Mouse (Mus musculus) T-helper 1 cell (primary cell): Measurements from ENCODE around the gene Kremen2.

ENCODE experiments used
- in situ Hi-C: fragments of 300-600 bp; cut with MboI, MseI; formaldehyde crosslinking; loops from one replicate; pipeline ENCODE4 v1.15.1; 2025; ENCODE audit warnings: high pct_unique_total_duplicates

Gene Kremen2

DNA sequence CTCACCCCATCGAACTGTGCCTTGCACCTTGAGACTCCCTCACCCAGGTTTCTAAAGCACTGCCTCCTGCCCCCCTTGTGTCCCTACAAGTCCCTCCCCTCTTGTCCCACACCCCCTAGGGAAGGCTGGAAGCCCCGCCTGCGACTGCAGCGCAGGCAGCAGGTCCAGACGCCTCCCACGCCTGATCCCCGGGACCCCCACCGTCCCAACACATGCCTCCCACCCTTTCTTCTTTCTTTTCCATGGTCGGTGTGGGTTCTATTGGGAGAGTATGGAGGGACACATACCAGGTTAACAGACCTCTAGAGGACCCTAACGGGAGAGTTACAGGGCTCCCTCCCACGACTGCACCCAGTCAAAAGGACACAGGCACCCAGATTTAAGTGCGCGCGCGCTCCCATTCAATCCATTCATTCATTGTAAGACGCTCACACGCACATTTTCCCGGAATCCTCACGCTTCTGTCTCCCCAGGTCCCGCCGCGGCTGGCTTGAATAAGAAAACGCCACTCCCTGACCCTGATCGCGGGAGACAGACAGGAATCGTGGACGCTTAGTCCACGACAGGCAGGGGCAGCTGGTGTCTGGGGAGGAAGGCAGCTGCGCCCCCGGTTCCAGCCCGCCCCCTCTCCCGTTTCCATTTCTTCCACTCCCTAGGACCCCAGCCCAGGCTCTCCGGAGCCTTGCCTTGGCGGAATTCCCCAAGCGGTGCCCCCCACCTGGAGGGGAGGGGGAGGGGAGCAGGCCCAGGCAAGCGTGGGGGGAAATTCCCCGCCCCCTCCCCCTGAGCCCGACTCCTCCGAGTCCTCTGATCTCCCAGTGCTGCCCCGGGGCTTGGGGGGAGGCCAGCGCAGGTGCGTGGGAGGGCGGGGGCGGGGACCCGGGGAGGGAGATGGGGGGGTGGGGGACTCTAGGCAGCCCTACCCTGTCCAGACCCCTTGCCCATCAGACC is at the start of gene Kremen2:
Kremen2 (minus strand) TSS at position 533 of the 951 bp plus-strand sequence.
- in situ Hi-C loops = no loop called here

DNA sequence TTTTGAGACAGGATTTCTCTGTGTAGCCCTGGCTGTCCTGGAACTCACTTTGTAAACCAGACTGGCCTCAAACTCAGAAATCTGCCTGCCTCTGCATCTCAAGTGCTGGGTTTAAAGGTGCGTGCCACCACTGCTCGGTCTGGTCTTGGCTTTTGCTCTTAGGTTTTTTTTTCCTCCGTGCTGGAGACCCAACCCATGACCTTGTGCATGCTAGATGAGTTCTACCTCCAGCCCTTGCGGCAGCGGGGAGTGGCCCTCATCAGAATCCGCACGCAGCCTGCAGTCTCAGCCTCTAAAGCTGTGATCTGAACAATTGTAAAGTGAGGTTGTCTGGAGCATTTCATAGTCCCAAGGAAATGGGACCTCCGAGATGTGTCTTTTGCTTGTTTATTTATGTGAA is 49.7 kb upstream of the Kremen2 start:
- in situ Hi-C loops = no loop called here

DNA sequence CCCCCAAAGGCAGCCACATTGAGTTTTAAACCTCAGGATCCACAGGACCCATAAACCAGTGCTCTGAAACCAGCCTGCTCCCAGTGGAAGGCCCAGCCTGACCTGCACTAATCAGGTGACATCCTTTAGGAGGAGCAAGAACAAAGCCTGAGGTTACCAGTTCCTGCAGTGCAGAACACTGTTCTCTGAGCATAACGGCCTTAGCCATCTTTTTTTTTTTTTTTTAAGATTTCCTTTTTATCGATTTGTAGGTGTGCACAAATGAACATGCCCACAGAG is 45.4 kb upstream of the Kremen2 start:
- in situ Hi-C loops = no loop called here

DNA sequence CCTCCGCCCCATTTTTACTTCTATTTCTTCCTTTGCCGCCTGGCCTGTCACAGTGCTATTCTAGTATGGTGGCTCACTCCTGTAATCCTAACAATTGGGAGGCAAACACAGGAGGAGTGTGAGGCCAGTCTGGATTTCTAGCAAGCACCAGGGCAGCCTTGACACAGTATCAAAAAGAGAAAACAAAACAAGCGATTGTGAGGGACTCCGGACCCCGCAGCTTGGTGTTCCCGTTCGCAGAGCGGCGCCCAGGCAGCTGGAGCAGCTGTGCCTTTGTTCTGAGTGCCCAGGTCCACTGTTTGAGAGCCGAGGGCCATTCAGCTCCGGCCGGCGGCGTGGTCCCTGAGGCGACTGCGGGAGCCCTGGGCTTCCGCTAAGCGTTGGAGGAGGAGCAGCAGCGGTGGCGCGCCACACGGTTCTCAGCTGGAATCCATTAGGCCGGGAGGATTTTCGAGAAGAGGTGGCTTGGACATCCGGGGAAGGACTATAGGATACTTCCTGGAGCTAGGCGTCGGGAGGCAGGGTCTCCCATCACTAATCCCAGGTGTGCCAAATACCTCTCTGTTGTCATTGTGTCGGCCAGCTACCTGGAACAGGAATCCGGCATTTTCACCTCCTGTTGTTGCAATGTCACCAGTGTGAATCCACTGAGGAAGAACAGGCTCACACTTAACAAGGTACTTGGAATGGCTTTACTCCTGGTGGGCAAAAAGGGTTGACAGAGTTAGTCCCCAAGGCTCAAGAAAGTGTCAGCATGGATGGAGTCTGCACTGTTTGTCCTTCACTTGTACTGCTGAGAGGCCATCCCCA is 44.8 kb upstream of the Kremen2 start, which contains the start of gene Srrm2:
Srrm2 (plus strand) TSS at position 264 of the 810 bp plus-strand sequence.
- in situ Hi-C loops = no loop called here

DNA sequence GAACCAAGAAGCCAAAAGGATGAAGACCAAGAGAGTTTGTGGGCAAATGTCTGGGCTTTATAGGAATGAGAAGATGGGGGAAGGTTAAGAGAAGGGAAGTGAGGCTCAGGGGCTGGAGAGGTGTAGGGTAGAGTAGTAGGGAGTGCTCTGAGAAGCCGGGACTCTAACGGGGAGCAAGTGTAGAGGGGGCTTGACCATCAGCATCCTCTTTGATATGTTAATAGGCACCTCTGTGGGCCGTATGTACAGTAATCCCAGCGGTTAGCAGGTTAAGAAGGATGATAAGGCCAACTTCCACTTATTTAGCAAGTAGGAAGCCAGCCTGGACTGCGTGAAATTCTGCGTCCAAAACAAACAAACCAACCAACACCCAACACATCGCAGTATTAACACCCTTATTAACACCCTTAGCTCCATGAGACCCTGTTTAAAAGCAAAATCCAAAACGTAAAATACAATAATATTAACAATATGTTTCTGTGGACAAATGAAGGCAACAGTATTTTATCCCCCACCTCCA is 44.2 kb upstream of the Kremen2 start:
- in situ Hi-C loops = no loop called here

DNA sequence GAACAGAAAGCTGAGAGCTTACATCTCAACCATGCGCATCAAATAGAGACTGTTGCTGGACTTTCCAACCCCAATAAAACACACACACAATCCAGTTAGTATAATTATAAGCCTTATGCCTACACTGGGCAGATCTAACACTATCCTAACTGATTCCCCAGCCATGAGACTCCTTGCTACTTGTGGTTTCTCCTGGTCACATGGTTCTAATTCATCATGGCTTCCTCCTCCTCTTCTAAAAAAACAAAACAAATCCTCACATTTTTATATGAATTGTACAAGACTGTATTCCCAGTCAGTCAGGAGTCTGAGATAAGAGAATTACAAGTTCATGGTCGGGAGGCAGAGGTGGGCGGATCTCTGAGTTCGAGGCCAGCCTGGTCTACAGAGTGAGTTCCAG is 43.3 kb upstream of the Kremen2 start:
- in situ Hi-C loops = no loop called here

DNA sequence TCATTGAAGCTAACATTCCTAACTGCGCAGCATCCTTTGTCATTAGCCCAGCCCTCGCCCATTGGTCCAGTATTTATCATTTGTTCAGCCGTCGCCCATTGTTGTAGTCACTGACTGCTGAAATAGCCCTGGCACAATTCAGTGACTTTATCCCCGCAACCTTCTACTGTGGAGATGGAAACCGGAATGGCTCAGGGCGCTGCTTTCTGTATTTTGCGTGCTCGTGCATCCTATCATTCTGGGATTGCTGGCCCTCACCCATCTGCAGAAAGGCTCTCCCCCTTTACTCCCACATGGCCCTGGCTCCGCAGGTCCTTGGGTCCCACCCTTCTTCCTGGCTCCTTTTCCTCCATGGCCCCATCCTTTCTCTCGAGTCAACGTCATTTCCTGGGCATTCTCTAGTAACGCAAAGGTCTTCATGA is 40.9 kb upstream of the Kremen2 start:
- in situ Hi-C loops = no loop called here

DNA sequence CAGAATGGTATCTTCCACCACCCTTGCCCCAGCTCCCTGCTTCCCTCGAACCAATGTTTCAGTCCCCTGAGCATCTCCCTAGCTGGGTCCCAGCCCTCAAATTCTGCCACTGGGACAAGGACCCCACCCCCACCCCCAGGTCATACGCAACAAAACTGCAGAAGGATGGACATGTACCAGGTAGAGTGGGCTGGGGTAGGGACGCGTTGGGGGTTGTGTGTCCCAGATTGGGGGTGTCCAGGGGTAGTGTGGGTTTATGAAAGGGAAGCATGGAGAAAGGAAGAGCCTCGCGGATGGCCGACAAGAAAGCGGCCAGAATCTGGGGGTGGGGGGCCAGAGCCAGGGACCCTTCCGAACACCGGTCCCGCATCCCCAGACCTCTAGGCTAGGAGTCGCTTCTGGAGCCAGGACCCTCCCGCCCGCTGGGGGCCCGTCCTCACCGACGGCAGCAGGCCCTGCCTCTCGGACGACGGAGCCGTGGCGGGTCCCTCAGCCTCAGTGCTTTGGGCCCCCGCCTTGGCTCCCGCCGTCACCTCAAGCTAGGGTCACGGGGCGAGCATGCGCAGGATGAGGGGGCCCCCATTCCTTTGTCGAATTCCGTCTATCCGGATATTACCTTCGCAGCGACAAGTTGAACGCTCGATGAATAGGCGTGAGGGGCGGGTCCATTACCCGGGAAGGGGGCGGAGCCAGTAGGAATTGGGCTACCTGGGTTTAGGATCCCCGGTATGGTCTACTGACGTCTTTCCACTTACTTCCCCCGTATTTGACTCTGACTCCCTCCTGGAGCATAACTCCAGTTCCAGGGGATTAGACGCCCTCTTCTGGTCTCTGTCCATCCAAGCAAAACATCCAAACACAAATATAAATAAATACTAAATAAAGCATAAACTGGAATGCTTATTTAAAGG is 40.2 kb upstream of the Kremen2 start, which contains the start of gene Flywch2:
Flywch2 (minus strand) TSS at position 521 of the 911 bp plus-strand sequence.
- in situ Hi-C loops = no loop called here

DNA sequence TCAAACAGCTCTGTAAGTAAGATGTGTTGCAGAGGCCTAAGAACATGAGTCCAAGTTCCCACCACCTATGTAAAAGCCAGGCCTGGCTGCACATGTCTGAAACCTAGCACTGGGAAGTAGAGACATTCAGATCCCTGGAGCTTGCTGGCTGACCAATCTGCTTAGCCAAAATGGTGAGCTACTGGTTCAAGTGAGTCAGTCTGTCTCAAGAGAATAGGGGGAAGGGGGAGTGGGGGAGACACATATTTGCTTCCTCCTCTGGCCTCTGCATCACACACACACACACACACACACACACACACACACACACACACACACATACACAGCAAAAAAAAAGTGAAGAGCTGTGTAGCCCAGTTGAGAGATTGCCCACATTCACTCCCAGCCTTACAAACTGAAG is 37.7 kb upstream of the Kremen2 start:
- in situ Hi-C loops = no loop called here

DNA sequence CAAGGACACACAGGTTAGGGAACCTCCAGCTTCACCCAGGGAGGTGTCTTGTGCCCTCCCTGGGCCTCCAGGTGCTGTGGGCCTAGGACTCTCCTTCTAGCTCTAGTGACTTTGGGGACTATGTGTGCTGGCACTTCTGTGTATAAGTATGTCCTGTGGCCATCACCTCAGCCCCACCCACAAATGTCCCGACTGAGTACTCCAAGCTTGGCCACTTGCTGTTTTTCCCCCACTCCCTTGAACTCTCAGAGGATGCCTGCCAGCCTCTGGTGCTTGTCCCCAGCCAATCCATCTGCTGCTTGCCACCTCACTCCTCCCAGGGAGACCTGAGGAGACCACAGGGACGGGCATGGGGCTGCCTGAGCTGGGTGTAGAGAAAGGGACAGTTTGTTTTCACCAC is 32.8 kb upstream of the Kremen2 start:
- in situ Hi-C loops = loop anchor here (5.0 to 10.0 kb wide), 2 partner anchors 46 to 74 kb away; partner anchors contain the start of gene Elob

DNA sequence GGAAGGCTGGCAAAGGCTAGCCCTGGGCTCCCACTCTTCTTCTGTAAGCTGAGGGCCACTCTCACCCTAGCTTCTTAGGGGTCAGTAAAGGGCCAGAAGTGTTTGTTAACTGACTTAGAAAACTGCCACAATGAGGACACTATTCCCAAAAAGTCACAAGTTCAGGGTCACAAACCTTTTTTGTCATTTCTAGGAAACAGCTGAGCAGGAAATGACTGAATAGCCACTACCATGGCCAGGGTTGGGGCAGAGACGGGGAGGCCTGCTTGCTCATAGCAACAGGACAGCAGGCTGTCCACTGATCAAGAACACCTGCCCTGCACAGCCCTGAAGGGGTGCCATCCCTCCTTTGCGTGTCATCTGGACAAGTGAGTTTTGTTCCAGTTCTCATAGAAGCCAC is 31.5 kb upstream of the Kremen2 start:
- in situ Hi-C loops = loop anchor here (5.0 to 10.0 kb wide), 2 partner anchors 48 to 75 kb away; partner anchors contain the start of gene Elob

DNA sequence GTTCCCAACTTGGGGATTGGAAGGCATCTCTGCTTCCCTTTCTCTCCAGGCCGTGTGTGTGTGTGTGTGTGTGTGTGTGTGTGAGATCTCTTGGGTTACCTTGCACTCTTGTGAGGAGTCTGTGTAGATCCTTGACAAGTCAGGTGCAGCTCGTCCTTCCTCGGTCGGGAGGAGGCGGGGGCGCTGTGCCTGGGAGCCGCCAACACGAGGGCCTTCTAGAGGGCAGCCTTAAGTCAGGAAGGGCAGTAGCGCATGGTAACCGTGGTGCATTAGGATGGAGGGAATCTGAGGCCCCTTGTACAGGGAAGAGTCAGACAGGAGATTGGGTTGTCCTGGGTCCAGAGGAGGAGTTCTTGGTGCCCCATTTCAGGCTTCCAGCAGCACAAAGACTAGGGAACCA is 30.6 kb upstream of the Kremen2 start:
- in situ Hi-C loops = loop anchor here (5.0 to 10.0 kb wide), 2 partner anchors 49 to 76 kb away; partner anchors contain the start of gene Elob

DNA sequence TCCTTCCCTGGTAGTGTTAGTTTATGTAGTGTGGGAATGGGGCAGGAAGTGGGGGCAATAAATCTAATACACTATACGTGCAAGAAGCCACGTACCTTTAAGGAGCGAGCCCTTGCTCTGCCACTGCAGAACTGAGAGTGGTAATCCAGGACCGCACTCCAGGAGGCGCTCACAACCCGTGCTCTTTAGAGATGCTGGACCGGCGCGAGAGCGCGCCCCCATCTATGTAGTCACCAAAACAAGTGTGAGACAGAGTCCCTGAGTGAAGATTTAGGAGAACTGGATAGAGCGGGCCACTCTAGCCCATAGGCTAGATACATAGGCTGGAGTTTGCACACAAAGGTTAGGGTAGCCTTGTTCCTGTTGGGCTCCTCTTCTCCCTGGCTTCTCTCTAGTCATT is 28.5 kb upstream of the Kremen2 start:
- in situ Hi-C loops = loop anchor here (10.0 kb wide), 1 partner anchor 51 kb away; the partner anchor contains the start of gene Elob

DNA sequence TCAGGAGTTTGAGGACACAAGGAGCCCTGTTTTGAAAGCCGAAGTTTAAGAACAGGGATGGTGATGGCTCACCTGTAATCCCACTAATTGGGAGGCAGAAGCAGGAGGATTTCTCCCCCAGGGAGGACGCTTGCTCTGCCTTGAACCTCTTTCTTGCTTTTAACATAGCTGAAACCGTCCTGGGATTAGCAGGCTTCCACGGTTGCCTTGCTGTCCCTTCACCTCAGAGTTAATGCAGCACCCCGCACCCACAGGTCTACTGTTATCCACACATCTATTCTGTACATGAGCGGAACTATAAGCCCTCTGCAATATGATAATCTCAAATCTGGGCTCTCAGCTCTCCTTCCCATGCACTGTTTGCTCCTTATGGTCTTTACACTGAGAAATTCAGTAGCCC is 28.0 kb upstream of the Kremen2 start:
- in situ Hi-C loops = loop anchor here (10.0 kb wide), 1 partner anchor 51 kb away; the partner anchor contains the start of gene Elob

DNA sequence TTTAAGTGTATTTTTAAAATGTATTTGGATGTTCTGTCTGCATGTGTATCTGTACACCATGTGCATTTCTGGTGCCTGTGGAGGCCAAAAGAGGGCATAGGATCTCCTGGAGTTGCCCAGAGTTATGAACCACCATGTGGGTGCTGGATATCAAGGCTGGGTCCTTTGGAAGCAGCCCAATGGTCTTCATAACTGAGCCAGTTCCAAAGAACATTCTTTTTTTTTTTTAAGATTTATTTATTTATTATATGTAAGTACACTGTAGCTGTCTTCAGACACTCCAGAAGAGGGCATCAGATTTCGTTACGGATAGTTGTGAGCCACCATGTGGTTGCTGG is 26.6 kb upstream of the Kremen2 start:
- in situ Hi-C loops = loop anchor here (10.0 kb wide), 1 partner anchor 53 kb away; the partner anchor contains the start of gene Elob

DNA sequence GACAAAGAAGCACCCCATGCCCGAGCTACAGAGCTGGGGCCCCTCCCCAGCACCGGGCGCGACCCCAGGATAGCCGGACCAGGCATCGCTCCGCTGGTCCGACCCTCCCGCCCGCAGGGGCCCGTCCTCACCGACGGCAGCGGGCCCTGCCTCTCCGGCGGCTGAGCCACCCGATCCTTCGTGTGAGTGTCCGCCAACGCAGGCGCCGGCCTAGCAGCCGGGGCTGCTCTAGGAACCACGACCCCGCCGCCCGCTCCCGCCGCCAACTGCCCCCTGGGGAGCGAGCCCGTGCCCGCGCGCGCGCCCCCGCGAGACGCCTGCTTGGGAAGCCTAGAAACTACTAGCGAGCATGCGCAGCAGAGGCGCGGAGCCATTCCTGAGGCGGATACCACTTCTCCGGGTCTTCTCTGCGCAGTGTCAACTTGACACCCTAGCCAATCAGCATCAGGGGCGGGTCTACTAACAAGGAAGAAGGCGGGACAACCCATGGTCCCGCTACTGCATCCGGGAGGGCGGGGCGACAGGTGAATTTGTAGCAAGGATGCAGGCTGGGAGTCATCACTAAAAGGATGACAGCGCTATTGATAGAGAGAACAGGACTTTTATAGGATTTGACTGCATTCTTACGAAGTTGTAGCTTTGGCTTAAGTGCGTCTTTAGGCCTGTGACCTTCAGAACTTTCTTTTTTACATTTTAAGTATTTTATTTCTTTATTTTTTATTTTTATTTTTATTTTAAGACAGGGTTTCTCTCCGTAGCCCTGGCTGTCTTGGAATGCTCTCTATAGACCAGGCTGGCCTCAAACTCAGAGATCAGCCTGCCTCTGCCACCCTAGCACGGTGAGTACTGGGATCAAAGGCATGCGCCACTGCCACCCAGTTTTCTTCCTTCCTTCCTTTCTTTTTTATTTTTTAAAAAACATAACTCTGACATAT is 25.9 kb upstream of the Kremen2 start, which contains the start of gene Flywch1:
Flywch1 (minus strand) TSS at position 319 of the 935 bp plus-strand sequence.
- in situ Hi-C loops = loop anchor here (10.0 kb wide), 1 partner anchor 53 kb away; the partner anchor contains the start of gene Elob

DNA sequence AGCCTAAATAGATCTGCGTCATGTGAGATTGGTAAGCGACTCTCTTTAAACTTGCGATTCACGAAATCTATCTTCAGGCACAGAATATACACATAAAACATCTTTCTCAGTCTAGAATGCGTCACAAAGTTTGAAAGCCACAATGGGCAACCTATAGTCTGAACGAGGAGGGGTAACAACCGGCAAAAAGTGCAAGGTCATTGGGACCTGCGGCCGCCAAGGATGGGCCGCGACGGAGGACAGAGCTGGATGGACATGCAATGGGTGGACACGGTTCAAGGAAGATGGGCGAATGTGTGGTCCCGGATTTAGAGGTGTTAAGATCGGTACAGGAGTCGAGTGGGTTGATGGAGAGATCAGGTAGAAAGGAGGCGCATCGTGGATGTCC is 25.3 kb upstream of the Kremen2 start:
- in situ Hi-C loops = loop anchor here (10.0 kb wide), 1 partner anchor 54 kb away; the partner anchor contains the start of gene Elob

DNA sequence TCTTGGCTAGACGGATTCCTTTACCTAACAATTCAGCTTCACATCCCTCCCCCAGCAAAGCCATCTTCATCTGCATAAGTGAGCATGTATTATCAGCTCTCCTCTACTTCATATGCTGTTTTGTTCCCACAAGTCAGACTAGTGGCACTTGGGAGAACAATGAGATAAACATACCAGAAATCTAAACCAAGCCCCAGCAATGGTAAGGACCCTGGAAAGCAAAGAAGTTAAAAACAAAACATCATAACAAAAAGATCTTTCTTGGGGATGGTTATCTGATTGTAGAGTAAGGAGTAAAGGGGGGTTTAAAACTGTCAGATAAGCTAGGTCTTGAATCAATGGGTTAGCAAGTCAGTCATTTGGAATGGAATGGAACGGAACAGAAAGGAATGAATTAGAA is 24.9 kb upstream of the Kremen2 start:
- in situ Hi-C loops = loop anchor here (10.0 kb wide), 1 partner anchor 54 kb away; the partner anchor contains the start of gene Elob

DNA sequence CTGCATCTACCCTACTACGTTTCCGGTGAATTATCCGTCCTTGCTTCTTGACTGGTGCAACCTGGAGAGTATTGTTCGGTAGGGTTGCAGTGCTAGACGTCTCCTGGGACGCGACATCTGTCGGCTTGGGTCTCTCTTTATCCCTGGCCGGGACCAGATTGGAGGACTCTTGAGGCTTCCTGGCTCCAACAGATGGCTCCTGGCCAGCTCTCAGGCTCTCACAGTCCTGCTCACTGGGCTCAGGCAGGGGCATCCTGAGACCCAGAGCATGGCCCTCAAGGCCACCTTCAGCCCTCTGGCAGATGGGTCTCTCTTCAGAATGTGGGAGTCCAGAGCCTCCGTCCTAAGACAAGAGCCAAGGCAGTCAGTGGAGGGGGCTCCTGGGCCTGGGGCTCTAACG is 17.3 kb upstream of the Kremen2 start:
- in situ Hi-C loops = no loop called here
